Mouse (Mus musculus): ENCODE data around the gene Hist1h4b. TPM values are rescaled to one million over a fixed set of nuclear protein-coding genes. Genes with fewer than 3 reads are reported as not detected.

The Hist1h4b gene
- polyA plus RNA-seq, 1 experiment from 2014 or later, result 5.9 TPM

DNA sequence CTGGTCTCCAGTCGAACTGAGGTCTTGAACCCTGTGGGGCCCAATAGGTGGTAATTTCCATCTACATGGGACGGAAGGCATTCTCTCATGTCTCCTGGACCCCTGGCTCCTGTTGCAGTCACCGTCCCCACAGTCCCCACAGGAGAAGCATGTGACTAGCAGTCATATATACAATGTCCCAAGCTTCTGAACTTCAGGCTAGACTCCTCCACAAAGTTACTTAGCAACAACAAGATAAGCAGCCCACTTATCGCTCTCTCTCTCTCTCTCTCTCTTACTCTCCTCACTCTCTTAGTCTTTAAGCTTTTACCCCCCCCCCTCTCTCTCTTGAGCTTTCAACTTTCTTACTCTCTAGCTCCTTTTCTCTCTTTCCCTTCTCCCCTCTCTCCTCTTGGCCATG lies 32.6 kb upstream of the Hist1h4b start:
- ATAC-seq (replicated peaks; ENCODE audit: low FRiP score), result no peak
- Histone ChIP-seq H3K4me3 (ENCODE audit: low read depth, low read length) (no peak overlapping the region), H3K4me2 (ENCODE audit: low read depth, low read length, severe bottlenecking) (no peak overlapping the region), H3K4me1 (replicated peaks; ENCODE audit: control insufficient read depth, insufficient read depth, low read length) (no peaks in the 10 kb centered on the region), H3K27ac (ENCODE audit: low read depth, low read length) (no peak overlapping the region), H3K36me3 (ENCODE audit: control insufficient read depth, insufficient read depth, low read length) (no peaks in the 10 kb centered on the region), H3K9ac (ENCODE audit: low read length) (no peak overlapping the region), H3K9me3 (ENCODE audit: control insufficient read depth, low read length) (no peaks in the 10 kb centered on the region), H3K27me3 (ENCODE audit: control insufficient read depth, insufficient read depth, low read length) (no peaks in the 10 kb centered on the region)
- 83% methylated on average over 4 of the region's 4 CpGs for WGBS
- DNase-seq (ENCODE audit: low spot score), result no peak

- Histone ChIP-seq H3K4me1 (replicated peaks; ENCODE audit: control insufficient read depth, insufficient read depth, low read length) (no peaks in the 10 kb centered on the region), H3K9me3 (ENCODE audit: control insufficient read depth, low read length) (no peaks in the 10 kb centered on the region), H3K4me3 (ENCODE audit: low read depth, low read length) (no peak overlapping the region), H3K4me2 (ENCODE audit: low read depth, low read length, severe bottlenecking) (no peak overlapping the region), H3K9ac (ENCODE audit: low read length) (no peak overlapping the region), H3K36me3 (ENCODE audit: control insufficient read depth, insufficient read depth, low read length) (no peaks in the 10 kb centered on the region), H3K27me3 (ENCODE audit: control insufficient read depth, insufficient read depth, low read length) (no peaks in the 10 kb centered on the region), H3K27ac (ENCODE audit: low read depth, low read length) (no peak overlapping the region)
- WGBS, result no CpG with 5 or more reads among the region's 1 CpGs
- no peak for ATAC-seq (replicated peaks; ENCODE audit: low FRiP score)
- DNase-seq (ENCODE audit: low spot score), result no peak
Observed at GRCm38 (mm10) chr13:23725213-23725612, 31.6 kb upstream of the Hist1h4b start.

DNA sequence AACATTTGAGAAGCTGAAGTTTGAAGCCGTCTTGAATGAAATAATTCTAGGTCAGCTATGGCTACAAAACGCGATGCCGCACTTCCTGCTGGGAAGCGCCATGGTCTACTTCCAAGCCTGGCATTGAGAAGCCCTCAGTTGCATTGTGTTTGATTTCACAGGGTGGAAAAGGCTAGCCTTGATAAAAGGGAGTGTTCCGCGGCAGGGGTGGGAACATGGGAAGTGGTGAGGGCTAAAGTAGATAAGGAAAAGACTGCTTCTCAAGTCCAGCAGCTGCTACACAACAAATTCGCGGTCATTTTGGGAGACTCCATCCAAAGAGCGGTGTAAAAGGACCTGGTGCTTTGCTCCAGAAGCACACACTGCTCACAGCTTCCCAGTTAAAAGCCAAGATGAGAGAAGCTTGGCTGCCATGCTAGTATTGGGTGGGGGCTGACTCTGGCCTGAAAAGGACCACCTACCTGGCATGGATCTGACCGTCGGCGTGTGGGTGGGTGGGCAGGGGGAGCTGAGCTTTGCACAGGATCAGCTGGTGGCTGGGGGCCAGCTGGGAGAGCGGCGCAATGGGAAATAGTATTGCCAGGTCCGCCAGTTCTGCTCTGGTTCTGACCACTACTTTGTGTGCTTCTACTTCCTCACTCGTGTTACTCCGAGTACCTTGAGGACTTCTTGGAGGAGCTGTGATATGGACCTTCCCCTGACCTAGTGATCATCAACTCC lies 28.2 kb upstream of the Hist1h4b start:
- no peaks in the 10 kb centered on the region for H3K4me1 ChIP-seq (replicated peaks; ENCODE audit: control insufficient read depth, insufficient read depth, low read length)
- no peak overlapping the region for H3K4me3 ChIP-seq (ENCODE audit: low read depth, low read length)
- H3K9me3 ChIP-seq (ENCODE audit: control insufficient read depth, low read length), result no peaks in the 10 kb centered on the region
- no peak overlapping the region for H3K9ac ChIP-seq (ENCODE audit: low read length)
- no peak overlapping the region for H3K27ac ChIP-seq (ENCODE audit: low read depth, low read length)
- H3K4me2 ChIP-seq (ENCODE audit: low read depth, low read length, severe bottlenecking), result no peak overlapping the region
- DNase-seq (ENCODE audit: low spot score) (no peak), ATAC-seq (replicated peaks; ENCODE audit: low FRiP score) (no peak)
- WGBS, result 88% methylated on average over 18 of the region's 18 CpGs
- no peaks in the 10 kb centered on the region for H3K27me3 ChIP-seq (ENCODE audit: control insufficient read depth, insufficient read depth, low read length)
- H3K36me3 ChIP-seq (ENCODE audit: control insufficient read depth, insufficient read depth, low read length), result no peaks in the 10 kb centered on the region

DNA sequence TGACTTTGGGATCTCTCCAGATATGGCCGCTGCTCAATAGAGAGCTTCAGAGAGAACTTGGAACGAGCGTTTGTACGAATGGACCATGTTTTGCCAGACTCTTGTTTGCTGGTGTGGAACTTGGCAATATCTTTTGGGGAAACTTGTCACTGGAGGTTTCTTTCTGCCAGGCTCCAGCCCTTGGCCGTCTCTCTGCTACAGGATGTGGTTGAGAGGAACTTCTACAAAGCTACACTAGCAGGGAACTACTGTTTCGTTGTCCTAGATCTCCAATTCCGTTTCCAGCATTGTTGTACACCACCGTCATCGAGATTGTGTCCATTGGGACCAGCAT lies 27.7 kb upstream of the Hist1h4b start:
- 96% methylated on average over 9 of the region's 9 CpGs for WGBS
- Histone ChIP-seq H3K9me3 (ENCODE audit: control insufficient read depth, low read length) (no peaks in the 10 kb centered on the region), H3K4me2 (ENCODE audit: low read depth, low read length, severe bottlenecking) (no peak overlapping the region), H3K4me3 (ENCODE audit: low read depth, low read length) (no peak overlapping the region), H3K27me3 (ENCODE audit: control insufficient read depth, insufficient read depth, low read length) (no peaks in the 10 kb centered on the region), H3K9ac (ENCODE audit: low read length) (no peak overlapping the region), H3K27ac (ENCODE audit: low read depth, low read length) (no peak overlapping the region), H3K4me1 (replicated peaks; ENCODE audit: control insufficient read depth, insufficient read depth, low read length) (no peaks in the 10 kb centered on the region), H3K36me3 (ENCODE audit: control insufficient read depth, insufficient read depth, low read length) (no peaks in the 10 kb centered on the region)
- DNase-seq (ENCODE audit: low spot score), result no peak
- no peak for ATAC-seq (replicated peaks; ENCODE audit: low FRiP score)

- H3K4me2 ChIP-seq (ENCODE audit: low read depth, low read length, severe bottlenecking), result no peak overlapping the region
- H3K27ac ChIP-seq (ENCODE audit: low read depth, low read length), result no peak overlapping the region
- 95% methylated on average over 5 of the region's 5 CpGs for WGBS
- H3K27me3 ChIP-seq (ENCODE audit: control insufficient read depth, insufficient read depth, low read length), result no peaks in the 10 kb centered on the region
- no peaks in the 10 kb centered on the region for H3K9me3 ChIP-seq (ENCODE audit: control insufficient read depth, low read length)
- H3K36me3 ChIP-seq (ENCODE audit: control insufficient read depth, insufficient read depth, low read length), result no peaks in the 10 kb centered on the region
- DNase-seq (ENCODE audit: low spot score), result no peak
- no peak overlapping the region for H3K4me3 ChIP-seq (ENCODE audit: low read depth, low read length)
- H3K9ac ChIP-seq (ENCODE audit: low read length), result no peak overlapping the region
- H3K4me1 ChIP-seq (replicated peaks; ENCODE audit: control insufficient read depth, insufficient read depth, low read length), result no peaks in the 10 kb centered on the region
- ATAC-seq (replicated peaks; ENCODE audit: low FRiP score), result no peak
Observed at GRCm38 (mm10) chr13:23729706-23730105, 27.1 kb upstream of the Hist1h4b start.

DNA sequence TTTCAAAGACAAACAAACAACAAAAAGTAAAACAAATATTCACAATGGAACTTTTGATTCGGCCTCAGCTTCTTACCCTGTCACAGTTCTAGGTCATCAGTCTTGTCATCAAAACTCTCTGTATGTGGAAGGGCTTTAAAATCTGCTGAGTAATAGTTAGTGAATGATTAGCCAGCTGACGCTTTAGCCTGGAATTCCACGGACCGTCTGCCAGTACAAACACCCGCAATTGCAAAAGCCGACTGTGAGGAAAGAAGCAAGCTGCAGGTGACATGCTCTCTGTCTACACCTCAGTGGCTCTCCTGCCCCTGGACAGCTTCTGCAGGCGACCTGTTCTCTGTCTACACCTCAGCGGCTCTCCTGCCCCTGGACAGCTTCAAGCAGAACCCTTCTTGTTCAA lies 26.3 kb upstream of the Hist1h4b start:
- H3K9me3 ChIP-seq (ENCODE audit: control insufficient read depth, low read length), result no peaks in the 10 kb centered on the region
- 66% methylated on average over 8 of the region's 8 CpGs for WGBS
- no peak overlapping the region for H3K4me2 ChIP-seq (ENCODE audit: low read depth, low read length, severe bottlenecking)
- no peaks in the 10 kb centered on the region for H3K27me3 ChIP-seq (ENCODE audit: control insufficient read depth, insufficient read depth, low read length)
- no peak overlapping the region for H3K27ac ChIP-seq (ENCODE audit: low read depth, low read length)
- H3K4me1 ChIP-seq (replicated peaks; ENCODE audit: control insufficient read depth, insufficient read depth, low read length), result no peaks in the 10 kb centered on the region
- H3K4me3 ChIP-seq (ENCODE audit: low read depth, low read length), result no peak overlapping the region
- ATAC-seq (replicated peaks; ENCODE audit: low FRiP score) (no peak), DNase-seq (ENCODE audit: low spot score) (no peak)
- no peaks in the 10 kb centered on the region for H3K36me3 ChIP-seq (ENCODE audit: control insufficient read depth, insufficient read depth, low read length)
- no peak overlapping the region for H3K9ac ChIP-seq (ENCODE audit: low read length)

DNA sequence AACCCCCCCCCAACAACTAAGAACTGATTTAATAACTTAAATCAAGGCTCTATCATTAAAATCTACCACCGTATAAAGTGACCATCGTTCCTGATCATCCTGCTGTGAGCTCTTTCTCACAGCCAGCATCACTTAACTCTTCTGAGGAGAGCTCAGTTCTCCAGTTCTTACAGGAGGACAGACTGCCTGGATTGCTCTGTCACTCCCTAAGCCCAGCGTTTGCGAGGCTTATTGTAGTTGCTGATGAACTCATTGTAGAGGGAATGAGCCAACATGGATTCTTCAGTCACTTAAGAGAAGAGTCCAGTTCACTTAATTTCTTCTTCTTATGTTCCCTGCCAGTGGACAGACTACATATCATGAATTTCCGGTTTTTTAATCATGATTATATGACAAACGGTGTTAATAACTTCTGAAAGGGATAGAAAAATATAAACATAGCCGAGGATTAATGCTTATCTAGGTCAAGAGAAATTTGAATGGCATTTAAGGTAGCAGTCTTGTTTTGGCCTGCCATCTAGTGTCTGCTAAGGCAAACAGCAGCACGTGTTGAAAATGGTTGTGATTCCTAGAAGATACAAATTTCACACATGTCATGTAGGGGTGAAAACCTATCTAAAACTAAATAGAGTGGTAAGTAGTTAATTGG lies 24.5 kb upstream of the Hist1h4b start:
- Histone ChIP-seq H3K36me3 (ENCODE audit: control insufficient read depth, insufficient read depth, low read length) (no peaks in the 10 kb centered on the region), H3K9me3 (ENCODE audit: control insufficient read depth, low read length) (no peaks in the 10 kb centered on the region), H3K4me3 (ENCODE audit: low read depth, low read length) (no peak overlapping the region), H3K27ac (ENCODE audit: low read depth, low read length) (no peak overlapping the region), H3K4me1 (replicated peaks; ENCODE audit: control insufficient read depth, insufficient read depth, low read length) (no peaks in the 10 kb centered on the region), H3K9ac (ENCODE audit: low read length) (no peak overlapping the region), H3K27me3 (ENCODE audit: control insufficient read depth, insufficient read depth, low read length) (no peaks in the 10 kb centered on the region), H3K4me2 (ENCODE audit: low read depth, low read length, severe bottlenecking) (no peak overlapping the region)
- ATAC-seq (replicated peaks; ENCODE audit: low FRiP score) (no peak), DNase-seq (ENCODE audit: low spot score) (no peak)
- 28% methylated on average over 8 of the region's 8 CpGs for WGBS

GRCm38 (mm10) chr13:23737091-23737490 lies 19.7 kb upstream of the Hist1h4b start:
- no peak overlapping the region for H3K4me3 ChIP-seq (ENCODE audit: low read depth, low read length)
- no peaks in the 10 kb centered on the region for H3K36me3 ChIP-seq (ENCODE audit: control insufficient read depth, insufficient read depth, low read length)
- ATAC-seq (replicated peaks; ENCODE audit: low FRiP score) (no peak), DNase-seq (ENCODE audit: low spot score) (no peak)
- H3K27ac ChIP-seq (ENCODE audit: low read depth, low read length), result no peak overlapping the region
- no peak overlapping the region for H3K4me2 ChIP-seq (ENCODE audit: low read depth, low read length, severe bottlenecking)
- H3K27me3 ChIP-seq (ENCODE audit: control insufficient read depth, insufficient read depth, low read length), result no peaks in the 10 kb centered on the region
- no peaks in the 10 kb centered on the region; the same call in 1 of the 2 replicates for H3K4me1 ChIP-seq (replicated peaks; ENCODE audit: control insufficient read depth, insufficient read depth, low read length)
- WGBS, result 75% methylated on average over 5 of the region's 5 CpGs
- no peaks in the 10 kb centered on the region for H3K9me3 ChIP-seq (ENCODE audit: control insufficient read depth, low read length)
- H3K9ac ChIP-seq (ENCODE audit: low read length), result no peak overlapping the region

DNA sequence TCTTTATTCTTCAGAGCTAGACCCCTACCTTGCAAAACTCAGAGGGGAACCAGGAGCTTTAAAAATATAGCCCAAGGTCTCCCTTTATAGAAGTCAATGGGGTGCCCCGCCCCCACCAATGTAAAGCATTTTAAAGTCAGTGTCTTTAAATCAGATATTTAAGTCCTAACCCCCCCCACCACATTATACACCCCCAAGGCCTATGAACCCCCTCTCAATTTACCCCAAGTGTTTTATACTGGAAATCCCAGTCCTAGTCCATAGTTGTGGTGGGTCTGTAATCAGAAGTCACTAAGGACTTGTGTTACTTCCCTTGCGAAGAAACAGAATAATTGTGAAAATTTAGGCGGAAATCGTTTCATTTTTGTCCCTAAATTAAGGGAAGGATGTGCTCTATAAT lies 18.8 kb upstream of the Hist1h4b start:
- ATAC-seq (replicated peaks; ENCODE audit: low FRiP score), result no peak
- DNase-seq (ENCODE audit: low spot score), result no peak

More for the DNA sequence above, 18.8 kb upstream of the Hist1h4b start:
- Histone ChIP-seq H3K4me2 (ENCODE audit: low read depth, low read length, severe bottlenecking) (peak overlapping the region; percentile 95), H3K4me3 (ENCODE audit: low read depth, low read length) (peak overlapping the region; percentile 49), H3K27ac (ENCODE audit: low read depth, low read length) (peak overlapping the region; percentile 99), H3K36me3 (ENCODE audit: control insufficient read depth, insufficient read depth, low read length) (no peaks in the 10 kb centered on the region), H3K27me3 (ENCODE audit: control insufficient read depth, insufficient read depth, low read length) (no peaks in the 10 kb centered on the region), H3K9me3 (ENCODE audit: control insufficient read depth, low read length) (no peaks in the 10 kb centered on the region), H3K4me1 (replicated peaks; ENCODE audit: control insufficient read depth, insufficient read depth, low read length) (no peaks in the 10 kb centered on the region; the same call in 1 of the 2 replicates), H3K9ac (ENCODE audit: low read length) (peak overlapping the region; percentile 89)
- 25% methylated on average over 4 of the region's 4 CpGs for WGBS
